Mouse (Mus musculus) spleen, adult 2 months (tissue): Measurements from ENCODE around the gene Unc5a.

Experiments
- CTCF ChIP-seq: fragments of 200-500 bp; IDR thresholded peaks from 2 replicates; pipeline ENCODE4 v1.5.1; 2011; ENCODE audit warnings: mild to moderate bottlenecking, inconsistent platforms; ENCODE audit not compliant: insufficient read depth, insufficient read length, insufficient replicate concordance; ENCODE audit errors: extremely low read depth
- POLR2A ChIP-seq: fragments of 200-500 bp; IDR thresholded peaks from 2 replicates; pipeline ENCODE4 v1.6.1; 2011; ENCODE audit warnings: low read depth, low read length, inconsistent platforms

DNA sequence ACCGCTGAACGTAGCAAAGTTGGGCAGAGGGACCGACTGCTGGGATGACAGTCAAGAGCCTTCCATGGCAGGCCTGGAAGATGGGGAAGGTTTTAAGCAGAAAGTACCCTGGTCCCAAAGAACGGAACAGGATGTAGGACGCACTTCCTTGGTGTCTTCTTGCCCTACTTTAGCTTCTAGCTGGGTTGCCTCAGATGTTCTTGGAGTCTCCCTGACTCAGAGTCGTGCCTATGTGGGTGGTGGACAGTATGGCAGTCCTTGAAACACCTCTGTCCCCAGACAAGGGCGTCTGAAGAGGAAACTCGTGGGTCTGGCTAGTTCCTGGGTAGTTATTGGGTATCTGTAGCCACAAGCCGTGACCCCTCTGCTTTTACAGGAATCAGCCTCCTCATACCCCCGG, 52.9 kb downstream of the Unc5a start:
- TF ChIP-seq CTCF (no peak), POLR2A (no peak)
